Mouse (Mus musculus): Measurements from ENCODE around the gene Dnah2. TPM values are rescaled to one million over a fixed set of nuclear protein-coding genes. Genes with fewer than 3 reads are reported as not detected.

Gene Dnah2
- polyA plus RNA-seq, 1 experiment from 2014 or later: 1.7 TPM

GRCm38 (mm10) chr11:69414421-69415326 is 134.2 kb downstream of the Dnah2 start:
- Histone ChIP-seq H3K27ac (peak overlapping the region; percentile 99), H3K4me3 (peak overlapping the region; percentile 79), H3K27me3 (no peaks in the 10 kb centered on the region), H3K9ac (peak overlapping the region; percentile 97), H3K4me2 (peak overlapping the region; percentile 99), H3K36me3 (ENCODE audit: poor library complexity, severe bottlenecking) (peaks cover 17% of the 10 kb centered on the region), H3K4me1 (peaks cover 66% of the 10 kb centered on the region), H3K9me3 (replicated peaks) (no peaks in the 10 kb centered on the region)
- WGBS: 16% methylated on average over 4 of the region's 4 CpGs
- no peak for ATAC-seq

GRCm38 (mm10) chr11:69413221-69414181 is 135.4 kb downstream of the Dnah2 start, which contains the start of gene Kdm6b:
Gene Kdm6b (minus strand): TSS chr11:69413675.
- no peaks in the 10 kb centered on the region for H3K27me3 ChIP-seq
- peak within 1 kb of the TSS; percentile 97 for H3K9ac ChIP-seq
- peaks cover 63% of the 10 kb centered on the region for H3K4me1 ChIP-seq
- no peak for ATAC-seq
- peaks cover 17% of the 10 kb centered on the region for H3K36me3 ChIP-seq (ENCODE audit: poor library complexity, severe bottlenecking)
- peak within 1 kb of the TSS; percentile 99 for H3K27ac ChIP-seq
- peak within 1 kb of the TSS; percentile 99 for H3K4me2 ChIP-seq
- 39% methylated on average over 12 of the region's 12 CpGs for WGBS
- H3K9me3 ChIP-seq (replicated peaks): no peaks in the 10 kb centered on the region
- H3K4me3 ChIP-seq: peak within 1 kb of the TSS; percentile 79

- Histone ChIP-seq H3K4me3 (peak overlapping the region; percentile 79), H3K27ac (peak overlapping the region; percentile 99), H3K36me3 (ENCODE audit: poor library complexity, severe bottlenecking) (peaks cover 23% of the 10 kb centered on the region), H3K4me1 (peaks cover 63% of the 10 kb centered on the region), H3K9me3 (replicated peaks) (no peaks in the 10 kb centered on the region), H3K27me3 (no peaks in the 10 kb centered on the region), H3K9ac (peak overlapping the region; percentile 97), H3K4me2 (peak overlapping the region; percentile 99)
- no peak for ATAC-seq
- 64% methylated on average over 7 of the region's 7 CpGs for WGBS
These were observed 136.4 kb downstream of the Dnah2 start for GRCm38 (mm10) chr11:69412548-69412947.

- no peak for ATAC-seq
- WGBS: under 1% methylated on average over 37 of the region's 39 CpGs
- peaks cover 56% of the 10 kb centered on the region for H3K4me1 ChIP-seq
- H3K9ac ChIP-seq: peak overlapping the region; percentile 97
- H3K4me3 ChIP-seq: peak overlapping the region; percentile 79
- H3K27me3 ChIP-seq: no peaks in the 10 kb centered on the region
- H3K27ac ChIP-seq: peak overlapping the region; percentile 99
- peak overlapping the region; percentile 99 for H3K4me2 ChIP-seq
- peaks cover 32% of the 10 kb centered on the region for H3K36me3 ChIP-seq (ENCODE audit: poor library complexity, severe bottlenecking)
- H3K9me3 ChIP-seq (replicated peaks): no peaks in the 10 kb centered on the region
These were observed 137.2 kb downstream of the Dnah2 start for GRCm38 (mm10) chr11:69411538-69412203.

- H3K4me3 ChIP-seq: peak overlapping the region; percentile 79
- H3K9me3 ChIP-seq (replicated peaks): no peaks in the 10 kb centered on the region
- peak; percentile 48 for ATAC-seq
- peaks cover 38% of the 10 kb centered on the region for H3K36me3 ChIP-seq (ENCODE audit: poor library complexity, severe bottlenecking)
- peak overlapping the region; percentile 99 for H3K4me2 ChIP-seq
- H3K4me1 ChIP-seq: peaks cover 54% of the 10 kb centered on the region
- H3K27ac ChIP-seq: peak overlapping the region; percentile 99
- WGBS: under 1% methylated on average over 26 of the region's 26 CpGs
- no peaks in the 10 kb centered on the region for H3K27me3 ChIP-seq
- H3K9ac ChIP-seq: peak overlapping the region; percentile 97
These were observed 137.8 kb downstream of the Dnah2 start for GRCm38 (mm10) chr11:69411073-69411535.

GRCm38 (mm10) chr11:69410310-69411072 is 138.4 kb downstream of the Dnah2 start:
- peak overlapping the region; percentile 99 for H3K27ac ChIP-seq
- H3K4me2 ChIP-seq: peak overlapping the region; percentile 99
- peaks cover 44% of the 10 kb centered on the region for H3K36me3 ChIP-seq (ENCODE audit: poor library complexity, severe bottlenecking)
- no peaks in the 10 kb centered on the region for H3K9me3 ChIP-seq (replicated peaks)
- peak; percentile 5 for ATAC-seq
- under 1% methylated on average over 41 of the region's 41 CpGs for WGBS
- H3K9ac ChIP-seq: peak overlapping the region; percentile 97
- peak overlapping the region; percentile 79 for H3K4me3 ChIP-seq
- no peaks in the 10 kb centered on the region for H3K27me3 ChIP-seq
- H3K4me1 ChIP-seq: peaks cover 54% of the 10 kb centered on the region

GRCm38 (mm10) chr11:69410045-69410309 is 138.9 kb downstream of the Dnah2 start:
- Histone ChIP-seq H3K27me3 (no peaks in the 10 kb centered on the region), H3K4me1 (peaks cover 51% of the 10 kb centered on the region), H3K9ac (peak overlapping the region; percentile 97), H3K27ac (peak overlapping the region; percentile 99), H3K4me2 (peak overlapping the region; percentile 99), H3K9me3 (replicated peaks) (no peaks in the 10 kb centered on the region), H3K36me3 (ENCODE audit: poor library complexity, severe bottlenecking) (peaks cover 49% of the 10 kb centered on the region), H3K4me3 (peak overlapping the region; percentile 79)
- 0% methylated on average over 18 of the region's 18 CpGs for WGBS
- ATAC-seq: no peak

GRCm38 (mm10) chr11:69409378-69410044 is 139.4 kb downstream of the Dnah2 start:
- ATAC-seq: peak; percentile 63
- H3K9me3 ChIP-seq (replicated peaks): no peaks in the 10 kb centered on the region
- peak overlapping the region; percentile 79 for H3K4me3 ChIP-seq
- no peaks in the 10 kb centered on the region for H3K27me3 ChIP-seq
- peaks cover 47% of the 10 kb centered on the region for H3K4me1 ChIP-seq
- peak overlapping the region; percentile 99 for H3K4me2 ChIP-seq
- peaks cover 54% of the 10 kb centered on the region for H3K36me3 ChIP-seq (ENCODE audit: poor library complexity, severe bottlenecking)
- peak overlapping the region; percentile 99 for H3K27ac ChIP-seq
- WGBS: under 1% methylated on average over 40 of the region's 46 CpGs
- H3K9ac ChIP-seq: peak overlapping the region; percentile 97

GRCm38 (mm10) chr11:69408541-69409377 is 140.2 kb downstream of the Dnah2 start:
- no peaks in the 10 kb centered on the region for H3K27me3 ChIP-seq
- H3K9me3 ChIP-seq (replicated peaks): no peaks in the 10 kb centered on the region
- H3K9ac ChIP-seq: peak overlapping the region; percentile 97
- peak overlapping the region; percentile 99 for H3K27ac ChIP-seq
- peak; percentile 68 for ATAC-seq
- H3K4me3 ChIP-seq: peak overlapping the region; percentile 79
- peak overlapping the region; percentile 99 for H3K4me2 ChIP-seq
- H3K36me3 ChIP-seq (ENCODE audit: poor library complexity, severe bottlenecking): peaks cover 61% of the 10 kb centered on the region
- under 1% methylated on average over 33 of the region's 33 CpGs for WGBS
- H3K4me1 ChIP-seq: peaks cover 39% of the 10 kb centered on the region

GRCm38 (mm10) chr11:69407724-69408004 is 141.2 kb downstream of the Dnah2 start:
- peak overlapping the region; percentile 79; the same call in 1 of the 2 replicates for H3K4me3 ChIP-seq
- no peaks in the 10 kb centered on the region for H3K27me3 ChIP-seq
- peaks cover 64% of the 10 kb centered on the region for H3K36me3 ChIP-seq (ENCODE audit: poor library complexity, severe bottlenecking)
- peaks cover 28% of the 10 kb centered on the region for H3K4me1 ChIP-seq
- peak overlapping the region; percentile 97 for H3K9ac ChIP-seq
- no peak for ATAC-seq
- H3K27ac ChIP-seq: no peak overlapping the region
- H3K4me2 ChIP-seq: peak overlapping the region; percentile 99
- no peaks in the 10 kb centered on the region for H3K9me3 ChIP-seq (replicated peaks)
- 92% methylated on average over 4 of the region's 4 CpGs for WGBS
